In genomic region chr6:136277685-136278084, GRCm38 (mm10) we compare ENCODE assay signal across 30 mouse cellular contexts. TPM values are rescaled to one million over a fixed set of nuclear protein-coding genes. Genes with fewer than 3 reads are reported as not detected.
"Had no signal": no experiment of that assay in that cellular context is flagged by ENCODE, and none has a peak within 500 bp of the region (broad histone marks: within the 10 kb centered on the region; RNA-seq: fewer than 3 reads in every experiment).

No protein-coding gene starts in this region.

- H3K27ac ChIP-seq: gastrocnemius, adult 2 months; heart, embryonic 10.5 days; hindbrain, embryonic 10.5 days; hindbrain, embryonic 12.5 days; hindbrain, embryonic 14.5 days; intestine, embryonic 15.5 days; kidney, embryonic 15.5 days; kidney, postnatal 0 days; limb, embryonic 13.5 days; limb, embryonic 15.5 days had no signal

- H3K36me3 ChIP-seq: heart, embryonic 10.5 days; heart, embryonic 12.5 days; hindbrain, embryonic 10.5 days; hindbrain, embryonic 12.5 days; intestine, embryonic 15.5 days; kidney, embryonic 15.5 days; limb, embryonic 13.5 days; limb, embryonic 15.5 days had no signal

- H3K9me3 ChIP-seq: heart, embryonic 10.5 days; heart, embryonic 12.5 days; hindbrain, embryonic 10.5 days; hindbrain, embryonic 12.5 days; intestine, embryonic 15.5 days; kidney, embryonic 15.5 days; limb, embryonic 13.5 days; limb, embryonic 15.5 days had no signal

- H3K9ac ChIP-seq: heart, embryonic 12.5 days; hindbrain, embryonic 12.5 days; hindbrain, embryonic 14.5 days; intestine, embryonic 15.5 days; kidney, embryonic 15.5 days; limb, embryonic 13.5 days; limb, embryonic 15.5 days had no signal

- H3K4me1 ChIP-seq: heart, embryonic 10.5 days; heart, embryonic 12.5 days; hindbrain, embryonic 10.5 days; hindbrain, embryonic 12.5 days; limb, embryonic 13.5 days; limb, embryonic 15.5 days had no signal

- H3K27me3 ChIP-seq: heart, embryonic 12.5 days; hindbrain, embryonic 12.5 days; intestine, embryonic 15.5 days; kidney, embryonic 15.5 days; limb, embryonic 13.5 days; limb, embryonic 15.5 days had no signal

- DNase-seq: gastrocnemius, adult 2 months; gastrocnemius, postnatal 10 days; gastrocnemius, postnatal 25 days; heart, adult 18-20 months; heart, postnatal 10 days; heart, postnatal 4 days; kidney, adult 2 months; kidney, adult 9 months; kidney, postnatal 14 days; layer of hippocampus, adult 9-11 months; layer of hippocampus, postnatal 36 days; left cerebral cortex, postnatal 4 days had no signal

- H3K4me2 ChIP-seq: heart, embryonic 12.5 days; hindbrain, embryonic 12.5 days; hindbrain, embryonic 14.5 days; intestine, embryonic 15.5 days; kidney, embryonic 15.5 days; limb, embryonic 13.5 days; limb, embryonic 15.5 days had no signal

- H3K4me3 ChIP-seq: gastrocnemius, adult 2 months; heart, embryonic 10.5 days; heart, embryonic 12.5 days; hindbrain, embryonic 10.5 days; hindbrain, embryonic 12.5 days; intestine, embryonic 15.5 days; kidney, embryonic 15.5 days; limb, embryonic 13.5 days; limb, embryonic 15.5 days had no signal

- ATAC-seq: hindbrain, embryonic 16.5 days; inflammation-experienced regulatory T-cells, adult 6 months; intestine, embryonic 15.5 days; intestine, postnatal 0 days had no signal

RNA-seq across cellular contexts. Expression of gene Gm8994, which starts 49.7 kb away (rescaled TPM):
- polyA plus RNA-seq: frontal cortex, adult 2 months; heart, embryonic 10.5 days; heart, embryonic 12.5 days; heart, embryonic 14.5 days; heart, embryonic 16.5 days; hindbrain, embryonic 10.5 days; hindbrain, embryonic 12.5 days; hindbrain, embryonic 14.5 days; hindbrain, embryonic 16.5 days; inflammation-experienced regulatory T-cells, adult 6 months; intestine, embryonic 15.5 days; intestine, postnatal 0 days; kidney, adult 2 months; kidney, embryonic 15.5 days; kidney, postnatal 0 days; large intestine, adult 2 months; limb, embryonic 11.5 days; limb, embryonic 15.5 days had no signal
